Mouse (Mus musculus) embryonic facial prominence, embryonic 14.5 days (tissue): Measurements from ENCODE around the gene Runx1. TPM values are rescaled to one million over a fixed set of nuclear protein-coding genes. Genes with fewer than 3 reads are reported as not detected.

ENCODE experiments used
- ATAC-seq: fragments of 200-750 bp; cut with Nextera tagmentation; 2 replicates; pipeline ENCODE4 v1.8.0; 2017; ENCODE audit warnings: low read depth, moderate number of reproducible peaks, moderate TSS enrichment
- DNase-seq: peaks from one replicate; pipeline ENCODE4 v3.0.0-alpha.2; 2015; ENCODE audit warnings: low spot score
- H3K27ac ChIP-seq: fragments of 300-500 bp; sonication (generic); replicated peaks from 2 replicates; pipeline ENCODE4 v1.5.1; 2014; ENCODE audit warnings: low read depth, mild to moderate bottlenecking, low read length, moderate library complexity
- H3K27me3 ChIP-seq: fragments of 300-500 bp; sonication (generic); replicated peaks from 2 replicates; pipeline ENCODE4 v1.6.1; 2014; ENCODE audit warnings: low read length; ENCODE audit not compliant: control insufficient read depth, insufficient read depth
- H3K36me3 ChIP-seq: fragments of 300-500 bp; sonication (generic); 2 replicates; pipeline ENCODE4 v1.6.1; 2014; ENCODE audit warnings: low read length, mixed read lengths; ENCODE audit not compliant: control insufficient read depth, insufficient read depth
- H3K4me1 ChIP-seq: fragments of 300-500 bp; sonication (generic); 2 replicates; pipeline ENCODE4 v1.6.1; 2014; ENCODE audit warnings: antibody characterized with exemption, low read length; ENCODE audit not compliant: control insufficient read depth, insufficient read depth
- H3K4me2 ChIP-seq: fragments of 300-500 bp; sonication (generic); 2 replicates; pipeline ENCODE4 v1.6.1; 2014; ENCODE audit warnings: low read depth, mild to moderate bottlenecking, low read length, moderate library complexity, mixed read lengths
- H3K4me3 ChIP-seq: fragments of 300-500 bp; sonication (generic); 2 replicates; pipeline ENCODE4 v1.5.1; 2014; ENCODE audit warnings: low read depth, mild to moderate bottlenecking, low read length
- H3K9ac ChIP-seq: fragments of 300-500 bp; sonication (generic); 2 replicates; pipeline ENCODE4 v1.6.1; 2014; ENCODE audit warnings: low read depth, mild to moderate bottlenecking, low read length, moderate library complexity, mixed read lengths
- H3K9me3 ChIP-seq: fragments of 300-500 bp; sonication (generic); 2 replicates; pipeline ENCODE4 v1.6.1; 2016; ENCODE audit warnings: low read length; ENCODE audit not compliant: control insufficient read depth
- WGBS: fragments of 180-500 bp; shearing (Covaris S2); extraction: QIAGEN DNeasy Blood & Tissue Kit; methylation state at CpG from one replicate; pipeline ENCODE4 v1.1.7; 2014; 5-methylcytosine and 5-hydroxymethylcytosine counted together
- polyA plus RNA-seq: library from polyadenylated mRNA; unstranded; fragments of >200 nt; fragmentation: Nextera tagmentation; extraction: Ambion mirVana; gene quantifications from 2 replicates; pipeline ENCODE4 v1.2.1, GENCODE M21; 2014

Gene Runx1
- polyA plus RNA-seq, 1 experiment from 2014 or later = 13.7 TPM

DNA sequence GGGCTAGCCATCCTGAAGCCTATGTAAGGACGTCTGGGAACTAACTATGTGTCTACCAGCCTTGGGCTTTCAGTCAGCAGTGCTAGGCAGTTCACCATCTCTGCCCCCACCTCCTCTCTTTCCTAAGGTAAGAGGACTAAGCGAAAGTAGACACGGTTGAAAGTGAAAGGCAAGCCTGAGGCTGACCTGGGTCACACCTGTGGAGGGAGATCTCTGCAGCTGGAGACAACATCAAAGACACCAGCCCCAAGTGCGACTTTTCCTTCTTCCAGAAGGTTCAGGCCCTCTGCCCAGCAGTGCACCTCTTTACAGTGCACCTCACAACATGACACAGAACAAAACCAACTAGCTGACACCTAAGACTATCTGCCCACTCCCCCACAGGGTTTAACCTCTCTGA lies 82.2 kb downstream of the Runx1 start:
- ATAC-seq = no peak
- Histone ChIP-seq H3K9me3 (no peaks in the 10 kb centered on the region), H3K4me2 (peak overlapping the region; percentile 11; the same call in 1 of the 2 replicates), H3K27me3 (no peaks in the 10 kb centered on the region), H3K4me3 (no peak overlapping the region), H3K27ac (peak overlapping the region; percentile 57), H3K4me1 (peaks cover 38% of the 10 kb centered on the region), H3K36me3 (no peaks in the 10 kb centered on the region), H3K9ac (no peak overlapping the region)
- no peak for DNase-seq
- 59% methylated on average over 4 of the region's 4 CpGs for WGBS

DNA sequence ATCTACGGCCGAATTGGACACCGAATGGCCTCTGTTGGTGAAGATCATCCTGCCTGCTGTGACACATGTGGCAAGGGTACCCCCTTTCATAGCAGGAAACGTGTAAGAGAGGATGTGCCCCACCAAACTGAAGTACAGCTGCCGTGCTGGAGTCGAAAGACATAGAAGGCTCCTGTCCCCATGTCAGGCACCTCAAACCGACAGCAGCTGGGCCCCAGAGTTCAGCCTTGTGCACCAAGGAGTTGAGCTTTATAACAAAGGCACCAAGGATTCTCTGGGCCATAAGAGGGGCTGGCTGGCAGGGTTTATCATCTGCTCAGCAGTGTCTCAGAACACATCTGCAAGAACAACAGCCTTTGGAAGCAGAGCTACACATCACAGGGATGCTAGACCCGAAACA lies 84.6 kb downstream of the Runx1 start:
- Histone ChIP-seq H3K36me3 (no peaks in the 10 kb centered on the region), H3K27ac (no peak overlapping the region), H3K4me1 (peaks cover 51% of the 10 kb centered on the region), H3K4me3 (no peak overlapping the region), H3K27me3 (no peaks in the 10 kb centered on the region), H3K4me2 (no peak overlapping the region), H3K9ac (no peak overlapping the region), H3K9me3 (no peaks in the 10 kb centered on the region)
- DNase-seq (no peak), ATAC-seq (no peak)
- 84% methylated on average over 8 of the region's 8 CpGs for WGBS

DNA sequence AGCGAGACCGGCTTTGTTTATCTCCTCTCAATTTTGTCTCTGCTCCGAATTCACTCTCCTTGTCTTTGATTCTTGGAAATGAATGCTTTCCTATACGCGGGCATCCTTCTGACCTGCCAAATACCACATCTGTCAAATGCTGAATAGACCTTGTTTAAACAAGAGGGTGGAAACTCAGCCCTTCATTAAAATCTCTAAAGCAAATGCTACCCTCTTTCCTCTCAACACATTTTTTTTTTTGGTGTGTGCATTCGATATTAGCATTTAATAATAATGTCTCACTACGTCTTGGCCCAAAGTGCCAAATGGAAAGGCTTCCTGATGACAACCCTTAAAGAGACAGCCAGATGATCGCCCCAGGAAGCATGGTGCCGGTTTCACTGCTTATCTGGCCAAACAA lies 85.4 kb downstream of the Runx1 start:
- ATAC-seq = no peak

DNA sequence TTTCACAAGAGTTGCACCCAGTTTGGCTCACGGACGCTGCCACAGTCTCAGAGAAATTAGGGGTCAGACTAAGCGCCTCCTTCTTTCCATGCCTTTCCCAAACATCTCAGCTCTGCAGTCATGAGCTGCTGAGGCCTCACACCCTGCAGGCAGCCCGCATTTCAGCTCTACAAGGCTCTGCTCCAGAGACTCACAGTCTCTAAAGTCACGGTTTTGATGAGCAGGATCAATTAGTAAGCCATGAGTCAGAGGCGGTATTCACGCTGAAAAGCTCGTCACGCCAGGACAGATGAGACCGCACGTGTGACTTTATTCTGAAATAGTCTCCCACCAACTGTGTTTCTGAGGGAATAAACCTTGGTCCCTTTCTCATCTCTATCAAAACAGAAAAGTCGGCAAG lies 86.0 kb downstream of the Runx1 start:
- Histone ChIP-seq H3K36me3 (no peaks in the 10 kb centered on the region), H3K4me3 (no peak overlapping the region), H3K27ac (peak overlapping the region; percentile 35), H3K4me1 (peaks cover 46% of the 10 kb centered on the region), H3K9ac (no peak overlapping the region), H3K4me2 (no peak overlapping the region), H3K27me3 (no peaks in the 10 kb centered on the region), H3K9me3 (no peaks in the 10 kb centered on the region)
- ATAC-seq = no peak
- WGBS = 34% methylated on average over 12 of the region's 12 CpGs
- peak; percentile 55 for DNase-seq

More for the DNA sequence above, 85.4 kb downstream of the Runx1 start:
- no peak overlapping the region for H3K9ac ChIP-seq
- WGBS = 45% methylated on average over 9 of the region's 9 CpGs
- no peaks in the 10 kb centered on the region for H3K27me3 ChIP-seq
- H3K4me1 ChIP-seq = peaks cover 51% of the 10 kb centered on the region
- no peak overlapping the region for H3K4me3 ChIP-seq
- peak overlapping the region; percentile 35; the same call in 1 of the 2 replicates for H3K27ac ChIP-seq
- H3K9me3 ChIP-seq = no peaks in the 10 kb centered on the region
- H3K4me2 ChIP-seq = no peak overlapping the region
- no peaks in the 10 kb centered on the region for H3K36me3 ChIP-seq
- DNase-seq = no peak

DNA sequence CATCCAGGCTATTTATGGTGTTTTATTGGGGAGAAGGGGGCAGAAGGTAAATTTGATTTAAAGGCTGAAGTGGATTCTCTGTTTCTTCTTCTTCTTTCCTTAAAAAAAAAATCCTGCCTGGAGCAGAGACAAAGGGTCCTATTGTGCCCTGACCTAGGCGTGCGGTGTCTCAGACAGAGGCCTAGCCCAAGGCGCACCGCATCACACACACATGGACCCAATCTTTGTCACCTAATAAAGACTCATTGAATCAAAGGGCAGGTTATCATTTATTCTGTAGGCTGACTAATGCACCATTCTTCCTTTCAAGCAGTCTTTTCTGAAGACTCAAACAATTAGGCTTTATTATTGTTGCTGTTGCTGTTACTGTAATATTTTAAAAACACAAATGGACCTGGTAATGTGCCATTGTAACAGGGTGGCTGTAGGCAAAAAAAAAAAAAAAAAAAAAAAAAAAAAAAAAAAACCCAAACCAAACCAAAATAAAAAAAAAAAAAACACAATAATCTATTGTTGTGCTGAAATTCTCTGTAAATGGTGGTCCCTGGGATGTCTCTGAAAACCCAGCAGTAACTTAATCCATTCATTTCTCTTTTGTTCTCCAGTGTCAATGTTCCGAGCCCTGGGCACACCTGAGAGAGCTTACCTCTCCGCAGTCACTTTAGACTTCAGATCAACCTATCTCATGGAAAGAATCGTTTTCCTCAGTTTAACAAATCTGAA lies 86.7 kb downstream of the Runx1 start:
- Histone ChIP-seq H3K4me3 (no peak overlapping the region), H3K27me3 (no peaks in the 10 kb centered on the region), H3K4me2 (0 out of 2 replicates have a peak overlapping the region, but pooled peaks have one; percentile 21), H3K4me1 (peaks cover 39% of the 10 kb centered on the region), H3K9ac (no peak overlapping the region), H3K9me3 (no peaks in the 10 kb centered on the region), H3K27ac (peak overlapping the region; percentile 35; the same call in 1 of the 2 replicates), H3K36me3 (no peaks in the 10 kb centered on the region)
- no peak for DNase-seq
- no peak for ATAC-seq
- 68% methylated on average over 7 of the region's 7 CpGs for WGBS

DNA sequence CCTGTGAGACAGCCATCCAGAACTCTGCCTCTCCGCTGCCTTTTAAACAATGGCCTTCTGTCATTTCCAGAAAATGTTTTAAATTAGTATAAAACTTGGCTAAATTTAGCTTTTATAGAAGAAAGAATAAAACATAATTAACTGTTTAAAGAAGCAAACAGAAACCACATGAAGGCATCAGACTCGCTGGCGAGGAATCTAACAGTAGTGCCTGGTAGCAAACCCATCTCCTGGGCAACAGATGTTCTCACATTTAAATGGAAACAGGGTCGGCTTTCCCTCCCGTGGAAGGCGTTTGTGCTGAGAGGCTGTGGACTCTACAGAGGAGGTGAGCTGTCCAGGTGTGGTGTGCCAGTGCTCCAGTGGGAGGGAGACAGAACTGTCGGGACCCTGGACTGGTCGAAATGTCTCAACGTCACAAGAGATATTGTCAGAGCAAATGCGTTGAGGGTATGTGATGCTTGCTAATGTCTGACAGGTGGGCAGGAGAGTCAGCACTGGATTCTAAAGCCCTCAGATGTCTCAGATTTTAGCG lies 87.4 kb downstream of the Runx1 start:
- ATAC-seq (no peak), DNase-seq (peak; percentile 74)
- Histone ChIP-seq H3K36me3 (no peaks in the 10 kb centered on the region), H3K4me3 (no peak overlapping the region), H3K27me3 (no peaks in the 10 kb centered on the region), H3K4me1 (peaks cover 32% of the 10 kb centered on the region), H3K9me3 (no peaks in the 10 kb centered on the region), H3K4me2 (peak overlapping the region; percentile 21; the same call in 1 of the 2 replicates), H3K27ac (no peak overlapping the region; the same call in 1 of the 2 replicates), H3K9ac (no peak overlapping the region)
- WGBS = 36% methylated on average over 11 of the region's 11 CpGs

DNA sequence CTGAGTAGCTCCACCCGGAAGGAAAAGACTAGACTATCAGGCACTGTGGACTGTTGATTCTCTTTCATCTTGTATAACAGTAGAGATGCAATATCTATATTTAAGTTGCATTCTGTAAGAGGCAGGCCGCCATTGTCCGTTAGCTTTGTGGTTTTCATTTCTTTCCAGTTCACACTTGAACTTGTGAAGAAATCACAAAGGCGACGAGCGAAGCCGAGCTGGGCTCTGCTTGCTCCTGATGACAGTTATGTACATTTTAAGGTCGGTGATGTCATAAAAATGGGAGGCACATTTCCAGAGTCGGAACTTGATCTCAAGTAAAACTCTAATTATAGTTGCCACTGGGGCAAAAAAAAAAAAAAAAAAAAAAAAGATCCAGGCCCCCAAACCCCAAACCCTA lies 99.1 kb downstream of the Runx1 start:
- 86% methylated on average over 9 of the region's 9 CpGs for WGBS
- ATAC-seq = no peak

DNA sequence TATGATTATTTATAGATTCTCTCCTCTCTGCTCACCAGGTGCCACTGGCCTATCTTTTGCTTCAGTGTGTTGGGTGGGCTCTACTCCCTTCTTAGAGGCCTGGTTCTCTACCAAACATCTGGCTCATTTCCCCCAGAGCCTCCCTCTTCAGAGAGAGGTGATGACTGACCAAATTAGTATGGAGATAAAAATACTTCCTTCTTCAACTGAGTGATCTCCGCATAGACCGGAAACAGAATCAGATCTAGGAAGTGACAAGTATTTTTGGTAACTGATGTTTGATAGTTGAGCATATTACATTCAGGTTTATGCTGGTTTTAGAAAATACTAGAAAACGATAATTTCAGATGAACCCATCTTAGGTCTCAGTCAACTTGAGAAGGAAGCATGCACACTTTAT lies 101.4 kb downstream of the Runx1 start:
- Histone ChIP-seq H3K36me3 (no peaks in the 10 kb centered on the region), H3K27ac (no peak overlapping the region), H3K27me3 (no peaks in the 10 kb centered on the region), H3K9ac (no peak overlapping the region), H3K4me3 (no peak overlapping the region), H3K4me1 (peaks cover 16% of the 10 kb centered on the region), H3K4me2 (no peak overlapping the region), H3K9me3 (no peaks in the 10 kb centered on the region)
- DNase-seq (no peak), ATAC-seq (no peak)
- WGBS = 65% methylated on average over 3 of the region's 3 CpGs

More for the DNA sequence above, 99.1 kb downstream of the Runx1 start:
- DNase-seq = no peak
- H3K9me3 ChIP-seq = no peaks in the 10 kb centered on the region
- H3K27me3 ChIP-seq = no peaks in the 10 kb centered on the region
- no peak overlapping the region for H3K4me3 ChIP-seq
- no peak overlapping the region for H3K9ac ChIP-seq
- H3K4me1 ChIP-seq = no peaks in the 10 kb centered on the region; the same call in none of the 2 replicates
- no peak overlapping the region for H3K27ac ChIP-seq
- no peaks in the 10 kb centered on the region for H3K36me3 ChIP-seq
- no peak overlapping the region for H3K4me2 ChIP-seq
